Mouse (Mus musculus): ENCODE data around the gene Gm49384. TPM values are rescaled to one million over a fixed set of nuclear protein-coding genes. Genes with fewer than 3 reads are reported as not detected.

Gene Gm49384
- polyA plus RNA-seq, 1 experiment from 2014 or later = 27.1 TPM

DNA sequence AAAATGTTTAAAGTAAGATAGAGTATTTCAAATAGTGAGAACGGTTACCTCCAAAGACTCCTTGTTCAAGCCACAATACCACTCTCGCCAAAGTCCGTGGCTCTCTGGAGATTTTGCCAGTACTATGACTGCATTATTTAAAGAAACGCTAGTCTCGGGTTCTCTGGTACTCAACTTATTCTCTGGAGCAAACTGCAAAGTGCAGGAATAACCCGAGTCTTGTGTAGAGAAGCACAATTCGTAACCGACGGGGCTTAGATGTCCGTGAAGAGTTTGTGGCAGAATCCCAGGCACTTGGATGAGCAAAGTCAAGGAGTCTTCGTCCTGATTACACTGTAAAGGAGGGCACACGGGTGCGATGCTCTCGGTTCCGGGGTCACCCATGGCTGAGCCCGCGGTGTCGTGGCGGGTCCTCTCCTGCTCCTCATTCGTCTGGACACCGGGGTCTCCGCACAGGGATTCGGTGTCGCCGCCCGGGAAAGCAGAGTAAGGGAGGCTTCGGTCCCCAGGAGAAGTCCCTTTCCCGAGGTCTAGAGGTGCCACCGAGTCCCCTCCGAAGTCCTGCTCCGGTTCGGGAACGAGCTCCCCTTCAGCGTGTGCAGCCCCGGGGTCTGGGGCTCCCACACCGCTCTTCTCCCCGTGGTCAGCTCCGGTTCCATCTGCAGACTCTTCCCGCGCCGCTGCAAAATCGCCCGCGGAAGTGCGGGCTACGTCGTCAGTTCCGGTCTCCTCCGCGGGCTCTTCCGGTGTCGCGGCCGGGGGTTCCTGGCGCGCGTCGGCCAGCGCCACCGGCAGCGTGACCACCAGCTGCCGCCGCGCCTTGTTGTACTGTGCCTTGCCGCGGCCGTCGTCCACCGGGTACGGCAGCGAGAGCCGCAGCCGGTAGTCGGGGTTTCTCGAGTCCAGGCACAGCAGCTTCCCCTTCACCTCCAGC is 7.4 kb downstream of the Gm49384 start, which contains the start of gene Gm49383:
Gene Gm49383 (minus strand): TSS at position 661 of the 934 bp plus-strand sequence.
- Histone ChIP-seq H3K9ac (replicated peaks; ENCODE audit: low read depth, low read length) (peak within 1 kb of the TSS; percentile 81), H3K4me2 (replicated peaks; ENCODE audit: low read depth, low read length) (peak within 1 kb of the TSS; percentile 81), H3K4me3 (ENCODE audit: low read depth, low read length) (peak within 1 kb of the TSS; percentile 95), H3K9me3 (ENCODE audit: control insufficient read depth, low read depth, low read length) (no peaks in the 10 kb centered on the region), H3K27ac (ENCODE audit: low read length) (peak within 1 kb of the TSS; percentile 91), H3K36me3 (ENCODE audit: control insufficient read depth, insufficient read depth, low read length) (peaks cover 16% of the 10 kb centered on the region), H3K27me3 (ENCODE audit: control insufficient read depth, insufficient read depth, low read length) (no peaks in the 10 kb centered on the region), H3K4me1 (ENCODE audit: control insufficient read depth, insufficient read depth, low read length) (peaks cover 11% of the 10 kb centered on the region; the same call in 1 of the 2 replicates)
- WGBS = under 1% methylated on average over 75 of the region's 75 CpGs
- peak; percentile 84 for ATAC-seq (ENCODE audit: insufficient number of reproducible peaks, insufficient read depth, low FRiP score, low read depth)

DNA sequence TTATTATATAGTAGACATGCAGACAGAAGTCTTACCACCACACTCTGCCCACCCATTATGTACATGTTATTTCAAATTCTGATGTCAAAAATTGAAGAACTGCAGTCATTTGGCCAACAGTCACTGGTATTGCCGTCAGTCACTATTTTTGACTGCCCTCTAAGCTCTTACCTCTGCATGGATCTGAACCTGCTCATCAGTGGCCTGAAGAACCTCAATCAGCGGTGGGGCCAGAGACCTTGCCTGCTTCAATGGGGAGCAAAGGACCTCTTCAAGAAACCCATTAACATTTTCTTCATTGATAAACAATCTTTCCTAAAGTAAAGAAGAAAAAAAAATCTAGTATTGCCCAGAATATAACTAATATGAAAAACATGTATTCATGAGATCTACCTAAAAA is 11.4 kb downstream of the Gm49384 start:
- WGBS = 94% methylated on average over 2 of the region's 2 CpGs
- Histone ChIP-seq H3K27me3 (ENCODE audit: control insufficient read depth, insufficient read depth, low read length) (no peaks in the 10 kb centered on the region), H3K4me2 (replicated peaks; ENCODE audit: low read depth, low read length) (no peak overlapping the region), H3K27ac (ENCODE audit: low read length) (no peak overlapping the region), H3K4me3 (ENCODE audit: low read depth, low read length) (no peak overlapping the region), H3K9me3 (ENCODE audit: control insufficient read depth, low read depth, low read length) (no peaks in the 10 kb centered on the region), H3K9ac (replicated peaks; ENCODE audit: low read depth, low read length) (no peak overlapping the region), H3K4me1 (ENCODE audit: control insufficient read depth, insufficient read depth, low read length) (peaks cover 3% of the 10 kb centered on the region; the same call in 1 of the 2 replicates), H3K36me3 (ENCODE audit: control insufficient read depth, insufficient read depth, low read length) (peaks cover 15% of the 10 kb centered on the region)
- no peak for ATAC-seq (ENCODE audit: insufficient number of reproducible peaks, insufficient read depth, low FRiP score, low read depth)

DNA sequence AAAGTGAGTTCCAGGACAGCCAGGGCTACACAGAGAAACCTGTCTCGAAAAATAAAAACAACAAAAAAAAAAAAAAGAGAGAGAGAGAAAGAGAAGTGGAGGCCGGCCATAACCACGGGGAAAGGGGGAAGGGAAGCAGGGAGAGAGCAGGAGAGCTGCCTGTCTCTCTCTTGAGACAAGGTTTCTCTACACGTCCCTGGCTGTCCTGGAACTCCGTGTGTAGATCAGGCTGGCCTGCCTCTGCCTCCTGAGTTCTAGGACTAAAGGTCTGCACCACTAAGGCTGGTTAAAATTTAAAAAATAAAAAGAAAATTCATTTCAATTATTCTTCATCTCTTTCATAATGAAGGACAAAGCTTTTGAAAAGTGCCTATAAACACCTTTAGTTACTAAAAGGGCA is 12.7 kb downstream of the Gm49384 start:
- Histone ChIP-seq H3K9me3 (ENCODE audit: control insufficient read depth, low read depth, low read length) (no peaks in the 10 kb centered on the region), H3K4me1 (ENCODE audit: control insufficient read depth, insufficient read depth, low read length) (peaks cover 9% of the 10 kb centered on the region), H3K36me3 (ENCODE audit: control insufficient read depth, insufficient read depth, low read length) (peaks cover 18% of the 10 kb centered on the region), H3K9ac (replicated peaks; ENCODE audit: low read depth, low read length) (no peak overlapping the region), H3K4me3 (ENCODE audit: low read depth, low read length) (no peak overlapping the region), H3K27ac (ENCODE audit: low read length) (no peak overlapping the region), H3K4me2 (replicated peaks; ENCODE audit: low read depth, low read length) (no peak overlapping the region), H3K27me3 (ENCODE audit: control insufficient read depth, insufficient read depth, low read length) (no peaks in the 10 kb centered on the region)
- 88% methylated on average over 5 of the region's 5 CpGs for WGBS
- ATAC-seq (ENCODE audit: insufficient number of reproducible peaks, insufficient read depth, low FRiP score, low read depth) = no peak

DNA sequence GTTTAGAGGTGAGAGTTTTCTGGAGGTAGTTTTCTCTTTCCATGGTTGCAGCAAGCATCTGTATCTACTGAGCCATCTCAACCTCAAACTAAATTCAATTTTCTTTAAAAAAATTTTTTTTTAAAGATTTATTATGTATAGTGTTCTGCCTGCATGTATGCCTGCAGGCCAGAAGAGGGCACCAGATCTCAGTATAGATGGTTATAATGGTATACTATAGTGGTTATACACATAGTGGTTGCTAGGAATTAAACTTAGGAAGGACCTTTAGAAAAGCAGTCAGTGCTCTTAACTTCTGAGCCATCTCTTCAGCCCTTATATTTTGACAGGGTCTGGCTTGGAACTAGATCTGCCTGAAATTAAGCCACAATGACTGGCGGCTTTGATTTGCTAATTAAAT is 13.5 kb downstream of the Gm49384 start:
- H3K4me1 ChIP-seq (ENCODE audit: control insufficient read depth, insufficient read depth, low read length) = peaks cover 9% of the 10 kb centered on the region
- no peaks in the 10 kb centered on the region for H3K9me3 ChIP-seq (ENCODE audit: control insufficient read depth, low read depth, low read length)
- no peak overlapping the region for H3K4me3 ChIP-seq (ENCODE audit: low read depth, low read length)
- no peak for ATAC-seq (ENCODE audit: insufficient number of reproducible peaks, insufficient read depth, low FRiP score, low read depth)
- H3K4me2 ChIP-seq (replicated peaks; ENCODE audit: low read depth, low read length) = no peak overlapping the region
- no peaks in the 10 kb centered on the region for H3K27me3 ChIP-seq (ENCODE audit: control insufficient read depth, insufficient read depth, low read length)
- peaks cover 18% of the 10 kb centered on the region for H3K36me3 ChIP-seq (ENCODE audit: control insufficient read depth, insufficient read depth, low read length)
- no peak overlapping the region for H3K27ac ChIP-seq (ENCODE audit: low read length)
- 97% methylated on average over 1 of the region's 1 CpGs for WGBS
- H3K9ac ChIP-seq (replicated peaks; ENCODE audit: low read depth, low read length) = no peak overlapping the region

DNA sequence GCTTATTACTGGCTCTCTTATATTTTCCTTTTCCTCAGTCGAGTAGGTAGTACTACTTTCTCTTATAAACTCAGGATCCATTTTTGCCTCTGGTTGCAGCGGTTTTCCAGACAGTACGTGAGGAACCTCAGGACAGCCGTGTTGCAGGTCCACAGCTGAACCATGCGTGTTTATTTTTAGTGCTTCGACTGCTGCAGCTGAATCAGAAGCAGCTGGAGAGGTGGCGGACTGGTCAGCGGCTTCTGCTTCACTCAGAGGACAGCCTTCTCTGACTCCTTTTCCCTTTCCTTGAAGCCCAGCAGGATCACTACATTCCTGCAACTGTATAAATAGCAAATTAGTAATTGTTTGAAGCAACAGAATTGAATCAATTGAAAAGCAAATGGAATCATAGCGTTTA is 14.0 kb downstream of the Gm49384 start:
- H3K27me3 ChIP-seq (ENCODE audit: control insufficient read depth, insufficient read depth, low read length) = no peaks in the 10 kb centered on the region
- ATAC-seq (ENCODE audit: insufficient number of reproducible peaks, insufficient read depth, low FRiP score, low read depth) = no peak
- H3K36me3 ChIP-seq (ENCODE audit: control insufficient read depth, insufficient read depth, low read length) = peaks cover 18% of the 10 kb centered on the region
- no peak overlapping the region for H3K4me3 ChIP-seq (ENCODE audit: low read depth, low read length)
- no peak overlapping the region for H3K27ac ChIP-seq (ENCODE audit: low read length)
- H3K9ac ChIP-seq (replicated peaks; ENCODE audit: low read depth, low read length) = no peak overlapping the region
- H3K4me2 ChIP-seq (replicated peaks; ENCODE audit: low read depth, low read length) = no peak overlapping the region
- H3K9me3 ChIP-seq (ENCODE audit: control insufficient read depth, low read depth, low read length) = no peaks in the 10 kb centered on the region
- 90% methylated on average over 9 of the region's 9 CpGs for WGBS
- peaks cover 13% of the 10 kb centered on the region for H3K4me1 ChIP-seq (ENCODE audit: control insufficient read depth, insufficient read depth, low read length)

DNA sequence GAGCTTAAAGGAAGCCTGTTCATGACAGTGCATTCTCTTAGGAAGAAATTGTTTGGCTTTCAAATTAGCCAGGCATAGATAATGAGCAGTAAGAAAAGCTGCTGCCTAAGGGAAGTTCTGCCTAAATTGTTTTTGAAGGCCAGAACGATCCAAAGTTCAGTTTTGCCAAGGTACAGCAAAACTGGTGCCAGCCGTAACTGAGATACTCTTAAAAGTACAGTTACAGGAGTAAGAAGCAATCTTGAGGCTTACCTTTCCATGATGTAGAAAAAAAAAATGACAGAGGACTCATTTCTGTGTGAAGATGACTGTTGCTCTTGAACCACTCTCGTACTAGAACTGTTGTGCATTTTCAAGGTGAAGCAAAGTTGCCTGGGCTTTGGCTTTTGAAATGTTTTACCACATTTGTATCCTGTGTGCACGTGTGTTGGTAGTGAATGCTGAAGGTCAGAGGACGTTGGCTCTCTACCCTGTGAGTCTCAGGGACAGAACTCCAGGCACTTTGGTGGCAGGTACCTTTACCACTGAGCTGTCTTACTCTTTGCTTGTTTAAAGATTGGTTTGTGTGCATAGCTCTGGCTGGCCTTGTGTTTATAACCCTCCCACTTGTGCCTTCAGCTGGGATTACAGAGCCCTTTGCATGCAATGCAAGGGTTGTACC is 17.1 kb downstream of the Gm49384 start:
- Histone ChIP-seq H3K4me2 (replicated peaks; ENCODE audit: low read depth, low read length) (no peak overlapping the region), H3K9ac (replicated peaks; ENCODE audit: low read depth, low read length) (no peak overlapping the region)
- 71% methylated on average over 5 of the region's 5 CpGs for WGBS

DNA sequence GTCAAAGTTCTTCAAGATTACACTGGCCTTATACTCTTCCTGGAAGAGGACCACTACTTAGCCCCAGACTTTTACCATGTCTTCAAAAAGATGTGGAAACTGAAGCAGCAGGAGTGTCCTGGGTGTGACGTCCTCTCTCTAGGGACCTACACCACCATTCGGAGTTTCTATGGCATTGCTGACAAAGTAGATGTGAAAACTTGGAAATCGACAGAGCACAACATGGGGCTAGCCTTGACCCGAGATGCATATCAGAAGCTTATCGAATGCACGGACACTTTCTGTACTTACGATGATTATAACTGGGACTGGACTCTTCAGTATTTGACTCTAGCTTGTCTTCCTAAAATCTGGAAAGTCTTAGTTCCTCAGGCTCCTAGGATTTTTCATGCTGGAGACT is 18.7 kb downstream of the Gm49384 start:
- H3K9ac ChIP-seq (replicated peaks; ENCODE audit: low read depth, low read length) = peak overlapping the region; percentile 84; the same call in 1 of the 2 replicates
- H3K27me3 ChIP-seq (ENCODE audit: control insufficient read depth, insufficient read depth, low read length) = no peaks in the 10 kb centered on the region

More for the DNA sequence above, 17.1 kb downstream of the Gm49384 start:
- no peaks in the 10 kb centered on the region for H3K27me3 ChIP-seq (ENCODE audit: control insufficient read depth, insufficient read depth, low read length)
- H3K27ac ChIP-seq (ENCODE audit: low read length) = no peak overlapping the region
- H3K4me1 ChIP-seq (ENCODE audit: control insufficient read depth, insufficient read depth, low read length) = peaks cover 15% of the 10 kb centered on the region
- no peak for ATAC-seq (ENCODE audit: insufficient number of reproducible peaks, insufficient read depth, low FRiP score, low read depth)
- H3K4me3 ChIP-seq (ENCODE audit: low read depth, low read length) = no peak overlapping the region
- no peaks in the 10 kb centered on the region for H3K9me3 ChIP-seq (ENCODE audit: control insufficient read depth, low read depth, low read length)
- peaks cover 16% of the 10 kb centered on the region for H3K36me3 ChIP-seq (ENCODE audit: control insufficient read depth, insufficient read depth, low read length)

More for the DNA sequence above, 18.7 kb downstream of the Gm49384 start:
- peaks cover 18% of the 10 kb centered on the region for H3K36me3 ChIP-seq (ENCODE audit: control insufficient read depth, insufficient read depth, low read length)
- peaks cover 15% of the 10 kb centered on the region for H3K4me1 ChIP-seq (ENCODE audit: control insufficient read depth, insufficient read depth, low read length)
- H3K4me2 ChIP-seq (replicated peaks; ENCODE audit: low read depth, low read length) = peak overlapping the region; percentile 94
- WGBS = 78% methylated on average over 7 of the region's 7 CpGs
- no peak overlapping the region for H3K27ac ChIP-seq (ENCODE audit: low read length)
- no peak for ATAC-seq (ENCODE audit: insufficient number of reproducible peaks, insufficient read depth, low FRiP score, low read depth)
- H3K4me3 ChIP-seq (ENCODE audit: low read depth, low read length) = peak overlapping the region; percentile 76
- no peaks in the 10 kb centered on the region for H3K9me3 ChIP-seq (ENCODE audit: control insufficient read depth, low read depth, low read length)
